Mouse (Mus musculus) lung, embryonic 14.5 days (tissue): ENCODE measurements around the gene Defb26. TPM values are rescaled to one million over a fixed set of nuclear protein-coding genes. Genes with fewer than 3 reads are reported as not detected.

Experiments used
- ATAC-seq: fragments of 200-750 bp; cut with Nextera tagmentation; 2 replicates; pipeline ENCODE4 v1.8.0; 2017; ENCODE audit warnings: mild to moderate bottlenecking, moderate TSS enrichment, moderate library complexity; ENCODE audit not compliant: insufficient read depth
- DNase-seq: peaks from one replicate; pipeline ENCODE4 v3.0.0-alpha.2; 2015
- H3K27ac ChIP-seq: fragments of 300-500 bp; sonication (generic); 2 replicates; pipeline ENCODE4 v1.5.1; 2014; ENCODE audit warnings: low read depth, mild to moderate bottlenecking, moderate library complexity
- H3K27me3 ChIP-seq: fragments of 300-500 bp; sonication (generic); 2 replicates; pipeline ENCODE4 v1.6.1; 2014; ENCODE audit warnings: low read length, control low read depth; ENCODE audit not compliant: insufficient read depth
- H3K36me3 ChIP-seq: fragments of 300-500 bp; sonication (generic); 2 replicates; pipeline ENCODE4 v1.6.1; 2014; ENCODE audit warnings: control low read depth; ENCODE audit not compliant: insufficient read depth
- H3K4me1 ChIP-seq: fragments of 300-500 bp; sonication (generic); 2 replicates; pipeline ENCODE4 v1.6.1; 2014; ENCODE audit warnings: antibody characterized with exemption, control low read depth; ENCODE audit not compliant: insufficient read depth
- H3K4me2 ChIP-seq: fragments of 300-500 bp; sonication (generic); 2 replicates; pipeline ENCODE4 v1.6.1; 2014; ENCODE audit warnings: mild to moderate bottlenecking
- H3K4me3 ChIP-seq: fragments of 300-500 bp; sonication (generic); 2 replicates; pipeline ENCODE4 v1.5.1; 2014; ENCODE audit warnings: low read depth, low read length
- H3K9ac ChIP-seq: fragments of 300-500 bp; sonication (generic); 2 replicates; pipeline ENCODE4 v1.6.1; 2014
- H3K9me3 ChIP-seq: fragments of 300-500 bp; sonication (generic); 2 replicates; pipeline ENCODE4 v1.6.1; 2016; ENCODE audit warnings: low read depth, low read length, control low read depth
- CTCF ChIP-seq: IDR thresholded peaks from 2 replicates; pipeline ENCODE4 v1.5.1; 2016; ENCODE audit warnings: antibody characterized with exemption, low read depth
- WGBS: fragments of 180-500 bp; shearing (Covaris S2); extraction: QIAGEN DNeasy Blood & Tissue Kit; methylation state at CpG from one replicate; pipeline ENCODE4 v1.1.7; 2014; 5-methylcytosine and 5-hydroxymethylcytosine counted together
- polyA plus RNA-seq: library from polyadenylated mRNA; unstranded; fragments of >200 nt; fragmentation: Nextera tagmentation; extraction: Ambion mirVana; gene quantifications from 2 replicates; pipeline ENCODE4 v1.2.1, GENCODE M21; 2014

Defb26 gene
- polyA plus RNA-seq, 1 experiment from 2014 or later, result not detected

DNA sequence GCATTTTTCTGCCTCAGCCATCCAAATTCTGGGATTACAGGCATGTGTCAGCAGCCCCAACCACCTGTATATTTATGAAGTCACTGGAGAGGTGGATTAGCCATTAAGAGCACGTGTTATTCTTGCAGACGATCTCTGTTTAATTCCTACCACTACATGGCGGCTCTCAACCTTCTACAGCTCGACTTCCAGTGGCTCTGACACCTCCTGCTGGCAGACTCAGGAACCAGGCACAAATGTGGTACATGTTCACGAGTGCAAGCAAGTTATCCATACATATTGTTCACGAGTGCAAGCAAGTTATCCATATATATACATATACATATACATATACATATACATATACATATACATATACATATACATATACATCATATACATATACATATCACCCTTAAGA lies 18.3 kb downstream of the Defb26 start:
- Histone ChIP-seq H3K9ac (no peak overlapping the region), H3K9me3 (no peaks in the 10 kb centered on the region), H3K4me1 (no peaks in the 10 kb centered on the region), H3K4me2 (no peak overlapping the region), H3K27me3 (no peaks in the 10 kb centered on the region), H3K36me3 (no peaks in the 10 kb centered on the region), H3K4me3 (no peak overlapping the region), H3K27ac (no peak overlapping the region)
- DNase-seq, result no peak
- 0 out of 2 replicates have a peak, but pooled peaks have one; percentile 22 for TF ChIP-seq CTCF
- WGBS, result 72% methylated on average over 6 of the region's 6 CpGs
- ATAC-seq, result no peak

DNA sequence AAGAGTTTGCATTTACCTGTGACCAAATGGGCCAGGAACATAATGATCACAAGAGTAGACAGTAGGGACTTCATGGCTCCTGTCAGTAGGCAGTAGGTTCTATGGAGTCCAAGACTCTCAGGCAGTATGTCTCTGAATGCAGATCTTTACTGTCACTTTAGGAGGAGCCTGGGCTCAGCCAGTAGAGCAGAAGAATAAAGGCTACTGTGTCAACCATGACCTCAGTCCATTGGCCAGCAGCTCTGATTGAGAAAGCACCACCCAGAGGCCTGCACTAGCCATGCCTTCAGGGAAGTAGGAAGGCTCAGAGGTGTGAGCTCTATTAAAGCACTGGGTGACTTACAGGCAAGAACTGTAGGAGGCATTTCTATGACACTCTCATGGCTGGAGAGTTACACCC lies 21.5 kb downstream of the Defb26 start, which contains the start of gene Defb22:
TSS of gene Defb22 (minus strand) at position 101 of the 400 bp plus-strand sequence.
- TF ChIP-seq CTCF, result no peak
- no peak within 1 kb of the TSS for H3K4me3 ChIP-seq
- no peak within 1 kb of the TSS for H3K27ac ChIP-seq
- H3K9me3 ChIP-seq, result no peaks in the 10 kb centered on the region
- ATAC-seq (no peak), DNase-seq (no peak)
- H3K27me3 ChIP-seq, result no peaks in the 10 kb centered on the region
- H3K4me1 ChIP-seq, result no peaks in the 10 kb centered on the region
- H3K4me2 ChIP-seq, result no peak within 1 kb of the TSS
- H3K9ac ChIP-seq, result no peak within 1 kb of the TSS
- H3K36me3 ChIP-seq, result no peaks in the 10 kb centered on the region

DNA sequence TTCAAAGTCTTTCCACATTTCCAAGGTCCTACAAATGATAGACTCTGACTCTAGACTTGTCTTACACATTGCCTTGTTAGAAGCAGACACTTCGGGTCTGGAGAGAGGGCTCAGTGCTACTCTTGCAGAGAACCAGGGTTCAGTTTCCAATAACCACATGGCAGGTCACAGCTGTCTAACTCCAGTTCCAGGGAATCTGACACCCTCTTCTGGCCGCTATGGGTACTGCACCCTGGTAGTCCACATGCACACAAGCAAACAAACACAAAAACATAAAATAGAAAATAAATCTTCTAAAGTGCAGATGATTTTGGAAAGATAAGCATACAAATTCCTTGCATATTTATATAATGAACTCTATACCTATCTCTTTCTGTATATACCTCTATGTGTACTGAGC lies 24.5 kb downstream of the Defb26 start:
- H3K9me3 ChIP-seq, result no peaks in the 10 kb centered on the region
- no peak overlapping the region for H3K4me3 ChIP-seq
- H3K36me3 ChIP-seq, result no peaks in the 10 kb centered on the region
- H3K4me1 ChIP-seq, result no peaks in the 10 kb centered on the region
- H3K27me3 ChIP-seq, result no peaks in the 10 kb centered on the region
- no peak overlapping the region for H3K9ac ChIP-seq
- ATAC-seq (no peak), DNase-seq (no peak)
- peak; percentile 58 for TF ChIP-seq CTCF
- H3K4me2 ChIP-seq, result no peak overlapping the region
- no peak overlapping the region for H3K27ac ChIP-seq
- WGBS, result 71% methylated on average over 2 of the region's 2 CpGs

DNA sequence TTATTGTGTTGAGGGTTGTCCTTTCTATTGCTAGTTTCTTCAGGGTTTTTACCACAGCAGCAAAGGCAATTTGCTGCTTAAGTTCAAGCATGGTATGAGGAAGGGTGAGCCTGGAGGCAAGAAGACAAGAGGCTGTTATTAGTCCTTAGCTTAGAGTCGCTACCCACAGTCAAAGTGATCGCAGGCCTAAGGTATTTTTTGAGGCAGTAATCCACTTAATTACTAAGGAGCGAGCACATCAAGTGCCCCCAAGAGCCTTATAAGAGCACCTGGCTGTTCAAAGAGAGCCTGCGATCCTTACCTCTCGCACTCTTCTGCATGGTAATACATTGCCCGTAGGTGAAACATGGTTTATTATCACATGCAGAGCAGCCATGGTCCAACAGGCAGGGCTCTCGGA lies 29.8 kb downstream of the Defb26 start:
- no peak for TF ChIP-seq CTCF
- Histone ChIP-seq H3K4me3 (no peak overlapping the region), H3K27me3 (no peaks in the 10 kb centered on the region), H3K36me3 (no peaks in the 10 kb centered on the region), H3K9ac (no peak overlapping the region), H3K9me3 (no peaks in the 10 kb centered on the region), H3K27ac (no peak overlapping the region), H3K4me2 (no peak overlapping the region), H3K4me1 (no peaks in the 10 kb centered on the region)
- WGBS, result 74% methylated on average over 7 of the region's 7 CpGs
- ATAC-seq, result no peak
- DNase-seq, result no peak

DNA sequence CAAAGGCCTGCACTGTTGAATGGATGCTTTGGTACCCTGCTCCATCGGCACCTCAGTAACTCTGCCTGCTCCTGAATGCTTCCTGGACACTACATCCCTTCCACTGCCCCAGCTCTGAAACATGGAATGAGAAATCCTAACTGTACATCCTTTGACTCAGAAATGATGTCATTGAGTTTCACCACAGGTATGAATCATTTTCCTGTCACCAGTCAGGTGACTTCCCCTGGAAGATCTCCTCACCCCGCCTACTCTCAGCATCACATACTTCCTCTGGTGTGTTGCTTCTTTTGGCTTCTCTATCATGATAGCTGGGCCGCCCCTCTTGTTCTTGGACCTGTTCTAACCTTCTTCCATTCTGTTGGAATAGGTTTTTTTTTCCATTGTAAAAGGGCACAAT lies 30.6 kb downstream of the Defb26 start:
- Histone ChIP-seq H3K4me1 (no peaks in the 10 kb centered on the region), H3K27me3 (no peaks in the 10 kb centered on the region), H3K27ac (no peak overlapping the region), H3K4me3 (no peak overlapping the region), H3K4me2 (no peak overlapping the region), H3K9me3 (no peaks in the 10 kb centered on the region), H3K9ac (no peak overlapping the region), H3K36me3 (no peaks in the 10 kb centered on the region)
- 78% methylated on average over 3 of the region's 3 CpGs for WGBS
- no peak for DNase-seq
- ATAC-seq, result no peak
- TF ChIP-seq CTCF, result no peak

DNA sequence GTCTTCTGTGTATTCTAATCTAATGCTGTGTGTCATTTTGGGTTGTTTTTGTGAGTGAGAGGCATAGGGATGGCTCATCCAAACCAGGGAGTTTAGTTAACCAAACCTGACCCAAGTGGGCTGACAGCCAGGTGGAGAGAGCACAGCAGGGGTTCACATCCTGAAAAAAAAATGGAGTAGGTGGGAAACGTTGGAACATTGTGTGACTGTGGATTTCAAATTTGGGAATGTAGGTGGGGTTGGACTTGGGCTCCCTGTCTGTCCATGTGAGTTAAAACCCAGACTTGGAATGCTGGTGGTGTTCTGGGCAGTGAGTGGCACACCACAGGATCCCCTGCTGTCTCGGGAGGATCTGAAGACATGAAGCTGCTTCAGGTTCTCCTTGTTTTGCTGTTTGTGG lies 34.7 kb downstream of the Defb26 start, which contains the start of gene Defb20:
TSS of gene Defb20 (plus strand) at position 301 of the 400 bp plus-strand sequence.
- H3K4me3 ChIP-seq, result no peak within 1 kb of the TSS
- H3K4me1 ChIP-seq, result no peaks in the 10 kb centered on the region
- no peaks in the 10 kb centered on the region for H3K27me3 ChIP-seq
- no peaks in the 10 kb centered on the region for H3K9me3 ChIP-seq
- no peak for DNase-seq
- no peak for TF ChIP-seq CTCF
- 61% methylated on average over 2 of the region's 2 CpGs for WGBS
- H3K27ac ChIP-seq, result no peak within 1 kb of the TSS
- no peak for ATAC-seq
- H3K36me3 ChIP-seq, result no peaks in the 10 kb centered on the region
- H3K9ac ChIP-seq, result no peak within 1 kb of the TSS
- no peak within 1 kb of the TSS for H3K4me2 ChIP-seq

DNA sequence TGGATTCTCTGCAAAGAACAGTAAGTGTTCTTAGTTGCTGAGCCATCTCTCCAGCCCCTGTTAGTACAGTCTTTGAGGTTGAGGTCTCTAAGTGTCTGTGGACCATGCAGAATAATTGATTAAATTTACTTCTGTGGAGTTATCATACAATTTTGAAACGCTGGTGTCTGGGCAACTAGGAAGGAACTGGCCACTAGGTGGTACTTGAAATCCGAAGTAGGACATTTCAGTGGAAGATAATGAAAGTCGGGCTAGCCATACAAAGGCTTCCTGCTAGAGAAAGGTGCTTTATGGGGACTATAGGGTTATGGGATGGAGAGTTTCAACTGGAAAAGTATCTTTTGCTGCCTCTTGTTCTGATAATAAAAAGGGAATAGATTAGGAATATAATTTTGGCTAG lies 39.1 kb downstream of the Defb26 start:
- no peak overlapping the region for H3K9ac ChIP-seq
- peak; percentile 39 for TF ChIP-seq CTCF
- 16% methylated on average over 3 of the region's 3 CpGs for WGBS
- no peak overlapping the region for H3K4me2 ChIP-seq
- no peaks in the 10 kb centered on the region for H3K36me3 ChIP-seq
- ATAC-seq (no peak), DNase-seq (peak; percentile 6)
- no peak overlapping the region for H3K4me3 ChIP-seq
- no peaks in the 10 kb centered on the region for H3K4me1 ChIP-seq
- H3K27ac ChIP-seq, result no peak overlapping the region
- H3K9me3 ChIP-seq, result no peaks in the 10 kb centered on the region
- no peaks in the 10 kb centered on the region for H3K27me3 ChIP-seq

DNA sequence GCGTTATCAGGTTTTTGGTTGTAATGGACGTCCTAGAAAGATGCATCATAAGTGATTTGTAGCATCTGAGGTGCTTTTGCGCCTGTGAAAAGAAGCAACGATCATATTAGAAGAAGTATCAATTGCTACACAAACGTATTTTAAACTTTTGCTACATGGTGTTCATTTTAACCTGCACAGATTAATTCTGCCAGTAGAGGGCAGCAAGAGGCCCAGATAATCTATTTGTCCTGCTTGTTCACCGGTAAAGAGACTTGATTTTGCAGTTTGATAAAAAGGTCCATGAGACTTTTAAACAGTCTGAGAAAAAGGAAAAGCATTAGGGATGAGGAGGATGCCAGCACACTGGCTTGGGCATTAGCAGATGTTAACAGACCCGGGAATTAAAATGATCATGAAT lies 40.5 kb downstream of the Defb26 start:
- peak; percentile 71 for TF ChIP-seq CTCF
- 27% methylated on average over 7 of the region's 7 CpGs for WGBS

More for the DNA sequence above, 40.5 kb downstream of the Defb26 start:
- H3K36me3 ChIP-seq, result no peaks in the 10 kb centered on the region
- H3K4me1 ChIP-seq, result no peaks in the 10 kb centered on the region
- H3K27me3 ChIP-seq, result no peaks in the 10 kb centered on the region
- DNase-seq, result peak; percentile 82
- no peak overlapping the region for H3K9ac ChIP-seq
- ATAC-seq, result no peak
- no peak overlapping the region for H3K4me2 ChIP-seq
- no peaks in the 10 kb centered on the region for H3K9me3 ChIP-seq
- no peak overlapping the region for H3K4me3 ChIP-seq
- no peak overlapping the region for H3K27ac ChIP-seq
